Mouse (Mus musculus) hindbrain, embryonic 10.5 days (tissue): Measurements from ENCODE around the gene Stat5a. TPM values are rescaled to one million over a fixed set of nuclear protein-coding genes. Genes with fewer than 3 reads are reported as not detected.

ENCODE experiments used
- DNase-seq: peaks from one replicate; pipeline ENCODE4 v3.0.0-alpha.2; 2017; ENCODE audit warnings: low spot score
- H3K27ac ChIP-seq: fragments of 300-500 bp; sonication (generic); 2 replicates; pipeline ENCODE4 v1.5.1; 2016; ENCODE audit warnings: mild to moderate bottlenecking, moderate library complexity
- H3K27me3 ChIP-seq: fragments of 300-500 bp; sonication (generic); 2 replicates; pipeline ENCODE4 v1.6.1; 2016; ENCODE audit warnings: mild to moderate bottlenecking; ENCODE audit not compliant: poor library complexity, insufficient read depth, severe bottlenecking
- H3K36me3 ChIP-seq: fragments of 300-500 bp; sonication (generic); 2 replicates; pipeline ENCODE4 v1.6.1; 2016; ENCODE audit warnings: mild to moderate bottlenecking, moderate library complexity
- H3K4me1 ChIP-seq: fragments of 300-500 bp; sonication (generic); replicated peaks from 2 replicates; pipeline ENCODE4 v1.6.1; 2016; ENCODE audit warnings: mild to moderate bottlenecking
- H3K4me3 ChIP-seq: fragments of 300-500 bp; sonication (generic); 2 replicates; pipeline ENCODE4 v1.5.1; 2016; ENCODE audit warnings: mild to moderate bottlenecking, moderate library complexity
- H3K9me3 ChIP-seq: fragments of 300-500 bp; sonication (generic); 2 replicates; pipeline ENCODE4 v1.6.1; 2016; ENCODE audit warnings: mild to moderate bottlenecking, moderate library complexity
- WGBS: fragments of 180-500 bp; shearing (Covaris S2); methylation state at CpG from one replicate; pipeline ENCODE4 v1.1.7; 2016; 5-methylcytosine and 5-hydroxymethylcytosine counted together
- polyA plus RNA-seq: library from polyadenylated mRNA; unstranded; fragments of >200 nt; fragmentation: Nextera tagmentation; extraction: Ambion mirVana; gene quantifications from 2 replicates; pipeline ENCODE4 v1.2.1, GENCODE M21; 2016

The Stat5a gene
- polyA plus RNA-seq, 1 experiment from 2014 or later, result 2.8 TPM

GRCm38 (mm10) chr11:100894146-100894918, 35.2 kb downstream of the Stat5a start:
- H3K36me3 ChIP-seq, result no peaks in the 10 kb centered on the region; the same call in 1 of the 2 replicates
- no peak overlapping the region for H3K27ac ChIP-seq
- DNase-seq, result no peak
- 70% methylated on average over 9 of the region's 9 CpGs for WGBS
- peaks cover 23% of the 10 kb centered on the region for H3K4me1 ChIP-seq
- H3K4me3 ChIP-seq, result no peak overlapping the region
- H3K27me3 ChIP-seq, result 0 out of 2 replicates have a peak, but pooled peaks cover 5% of the 10 kb centered on the region
- H3K9me3 ChIP-seq, result no peaks in the 10 kb centered on the region

GRCm38 (mm10) chr11:100896078-100896477, 36.9 kb downstream of the Stat5a start:
- H3K36me3 ChIP-seq, result peaks cover 8% of the 10 kb centered on the region; the same call in 1 of the 2 replicates
- no peak for DNase-seq
- H3K4me3 ChIP-seq, result no peak overlapping the region
- 0 out of 2 replicates have a peak, but pooled peaks cover 5% of the 10 kb centered on the region for H3K27me3 ChIP-seq
- WGBS, result 86% methylated on average over 10 of the region's 10 CpGs
- no peaks in the 10 kb centered on the region for H3K9me3 ChIP-seq
- H3K27ac ChIP-seq, result no peak overlapping the region
- H3K4me1 ChIP-seq, result peaks cover 23% of the 10 kb centered on the region

GRCm38 (mm10) chr11:100897294-100898231, 38.4 kb downstream of the Stat5a start:
- WGBS, result 80% methylated on average over 7 of the region's 7 CpGs
- Histone ChIP-seq H3K4me1 (peaks cover 23% of the 10 kb centered on the region), H3K9me3 (peaks cover 7% of the 10 kb centered on the region), H3K27ac (no peak overlapping the region; the same call in 1 of the 2 replicates), H3K4me3 (no peak overlapping the region), H3K36me3 (peaks cover 23% of the 10 kb centered on the region), H3K27me3 (0 out of 2 replicates have a peak, but pooled peaks cover 5% of the 10 kb centered on the region)
- DNase-seq, result no peak

GRCm38 (mm10) chr11:100898441-100899199, 39.5 kb downstream of the Stat5a start:
- 66% methylated on average over 16 of the region's 16 CpGs for WGBS
- Histone ChIP-seq H3K27ac (peak overlapping the region; percentile 56), H3K4me3 (no peak overlapping the region), H3K36me3 (peaks cover 32% of the 10 kb centered on the region), H3K9me3 (peaks cover 7% of the 10 kb centered on the region), H3K4me1 (peaks cover 22% of the 10 kb centered on the region), H3K27me3 (0 out of 2 replicates have a peak, but pooled peaks cover 5% of the 10 kb centered on the region)
- no peak for DNase-seq

GRCm38 (mm10) chr11:100904580-100905351, 45.6 kb downstream of the Stat5a start:
- Histone ChIP-seq H3K27ac (no peak overlapping the region), H3K36me3 (peaks cover 62% of the 10 kb centered on the region), H3K4me3 (no peak overlapping the region), H3K4me1 (no peaks in the 10 kb centered on the region; the same call in 1 of the 2 replicates), H3K9me3 (peaks cover 7% of the 10 kb centered on the region), H3K27me3 (no peaks in the 10 kb centered on the region)
- 72% methylated on average over 20 of the region's 20 CpGs for WGBS
- DNase-seq, result no peak

- H3K9me3 ChIP-seq, result peaks cover 7% of the 10 kb centered on the region
- H3K4me3 ChIP-seq, result no peak overlapping the region
- peaks cover 55% of the 10 kb centered on the region for H3K36me3 ChIP-seq
- H3K27me3 ChIP-seq, result no peaks in the 10 kb centered on the region
- WGBS, result 94% methylated on average over 1 of the region's 1 CpGs
- H3K27ac ChIP-seq, result no peak overlapping the region
- no peaks in the 10 kb centered on the region; the same call in 1 of the 2 replicates for H3K4me1 ChIP-seq
- DNase-seq, result no peak
These were observed 46.8 kb downstream of the Stat5a start for GRCm38 (mm10) chr11:100905929-100906328.

- Histone ChIP-seq H3K27ac (no peak overlapping the region), H3K4me1 (no peaks in the 10 kb centered on the region; the same call in 1 of the 2 replicates), H3K36me3 (peaks cover 45% of the 10 kb centered on the region), H3K9me3 (peaks cover 2% of the 10 kb centered on the region), H3K4me3 (no peak overlapping the region), H3K27me3 (no peaks in the 10 kb centered on the region)
- 90% methylated on average over 4 of the region's 4 CpGs for WGBS
- no peak for DNase-seq
These were observed 47.7 kb downstream of the Stat5a start for GRCm38 (mm10) chr11:100906885-100907284.

GRCm38 (mm10) chr11:100908112-100908511, 49.0 kb downstream of the Stat5a start:
- H3K36me3 ChIP-seq, result peaks cover 35% of the 10 kb centered on the region
- H3K27me3 ChIP-seq, result no peaks in the 10 kb centered on the region
- no peak for DNase-seq
- H3K4me1 ChIP-seq, result no peaks in the 10 kb centered on the region; the same call in 1 of the 2 replicates
- H3K27ac ChIP-seq, result no peak overlapping the region
- 91% methylated on average over 2 of the region's 2 CpGs for WGBS
- H3K9me3 ChIP-seq, result no peaks in the 10 kb centered on the region
- H3K4me3 ChIP-seq, result no peak overlapping the region

- Histone ChIP-seq H3K9me3 (no peaks in the 10 kb centered on the region), H3K36me3 (peaks cover 30% of the 10 kb centered on the region), H3K27ac (no peak overlapping the region), H3K4me3 (no peak overlapping the region), H3K4me1 (no peaks in the 10 kb centered on the region; the same call in 1 of the 2 replicates), H3K27me3 (no peaks in the 10 kb centered on the region)
- no peak for DNase-seq
- WGBS, result 89% methylated on average over 9 of the region's 9 CpGs
These were observed 49.4 kb downstream of the Stat5a start for GRCm38 (mm10) chr11:100908567-100908966.

- H3K4me3 ChIP-seq, result no peak overlapping the region
- no peak for DNase-seq
- no peak overlapping the region for H3K27ac ChIP-seq
- H3K27me3 ChIP-seq, result no peaks in the 10 kb centered on the region
- WGBS, result 93% methylated on average over 17 of the region's 17 CpGs
- no peaks in the 10 kb centered on the region; the same call in 1 of the 2 replicates for H3K9me3 ChIP-seq
- H3K4me1 ChIP-seq, result no peaks in the 10 kb centered on the region
- H3K36me3 ChIP-seq, result peaks cover 8% of the 10 kb centered on the region; the same call in 1 of the 2 replicates
These were observed 53.4 kb downstream of the Stat5a start for GRCm38 (mm10) chr11:100912401-100913155.

- no peak overlapping the region for H3K4me3 ChIP-seq
- WGBS, result 89% methylated on average over 5 of the region's 5 CpGs
- H3K4me1 ChIP-seq, result no peaks in the 10 kb centered on the region
- H3K9me3 ChIP-seq, result no peaks in the 10 kb centered on the region; the same call in 1 of the 2 replicates
- DNase-seq, result no peak
- H3K36me3 ChIP-seq, result no peaks in the 10 kb centered on the region
- H3K27me3 ChIP-seq, result no peaks in the 10 kb centered on the region
- no peak overlapping the region for H3K27ac ChIP-seq
These were observed 55.3 kb downstream of the Stat5a start for GRCm38 (mm10) chr11:100914415-100914814.
